Mouse (Mus musculus): ENCODE measurements at regions not wholly inside any gene's neighbourhood (a gene's known extent, or its start where the extent isn't known, plus 50 kb on each side); places are given as distances from the start of the nearest gene placed in this dataset.

- DNase-seq (ENCODE audit: low spot score in 2 of 2): no peak
Observed at GRCm38 (mm10) chr2:70914372-70914771, 88.8 kb upstream of the Tlk1 start.

DNA sequence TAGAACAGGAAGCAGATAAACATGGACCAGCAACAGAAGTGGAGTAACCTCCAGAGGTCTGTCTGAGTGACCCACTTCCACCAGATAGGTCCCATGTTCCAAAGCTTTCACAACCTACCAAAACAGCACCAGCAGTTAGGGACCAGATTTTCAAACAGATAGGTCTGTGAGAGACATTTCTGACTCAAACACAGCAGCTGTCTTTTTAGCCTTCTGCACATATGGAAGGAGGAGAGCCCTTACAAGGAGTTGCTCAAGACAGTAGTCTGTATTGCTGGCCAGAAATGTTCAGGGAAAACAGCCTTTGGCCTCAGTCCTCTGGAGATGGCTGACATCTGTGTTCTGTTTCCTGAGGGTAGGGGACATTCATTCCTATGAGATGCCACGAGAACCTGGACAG lies 83.9 kb upstream of the Tlk1 start:
- no peak for DNase-seq (ENCODE audit: low spot score in 2 of 2)

- no peak for DNase-seq (ENCODE audit: low spot score in 2 of 2)
Observed at GRCm38 (mm10) chr2:70908579-70908978, 83.1 kb upstream of the Tlk1 start.

DNA sequence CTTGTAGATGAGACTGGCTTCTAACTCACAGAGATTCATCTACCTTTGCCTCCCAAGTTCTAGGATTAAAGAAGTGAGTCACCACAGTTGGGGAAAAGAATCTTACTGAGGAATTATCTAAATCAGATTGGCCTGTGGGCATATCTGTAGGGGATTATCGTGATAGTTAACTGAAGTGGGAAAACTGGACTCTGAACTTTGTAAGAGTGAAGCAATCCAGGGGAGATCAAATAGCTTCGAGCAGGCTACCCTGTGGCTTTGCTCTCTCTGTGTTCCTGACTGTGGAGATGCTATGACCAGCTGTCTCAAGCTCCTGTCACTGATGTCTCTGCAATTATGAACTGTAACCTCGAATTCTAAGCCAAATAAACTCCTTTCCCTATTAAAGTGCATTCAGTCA lies 80.7 kb upstream of the Tlk1 start:
- no peak for DNase-seq (ENCODE audit: low spot score in 2 of 2)

DNA sequence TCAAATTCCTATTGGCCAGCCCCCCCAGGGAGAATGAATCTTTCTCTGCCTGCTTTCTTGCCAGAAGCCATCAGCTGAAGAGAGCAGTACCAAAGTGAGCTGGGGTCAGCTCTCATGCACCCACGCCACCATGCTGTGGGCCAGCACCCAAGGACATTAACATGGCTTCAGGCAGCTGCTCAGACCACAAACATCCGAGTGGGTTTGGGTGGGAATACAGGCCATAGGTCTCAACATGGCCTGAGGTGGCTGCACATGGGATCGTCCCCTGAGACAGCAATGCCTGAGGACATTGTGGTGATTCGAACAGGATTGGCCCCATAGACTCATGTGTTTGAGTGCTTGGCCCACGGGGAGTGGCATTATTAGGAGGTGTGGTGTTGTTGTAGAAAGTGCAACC lies 78.9 kb upstream of the Tlk1 start:
- DNase-seq (ENCODE audit: low spot score in 2 of 2): no peak

DNA sequence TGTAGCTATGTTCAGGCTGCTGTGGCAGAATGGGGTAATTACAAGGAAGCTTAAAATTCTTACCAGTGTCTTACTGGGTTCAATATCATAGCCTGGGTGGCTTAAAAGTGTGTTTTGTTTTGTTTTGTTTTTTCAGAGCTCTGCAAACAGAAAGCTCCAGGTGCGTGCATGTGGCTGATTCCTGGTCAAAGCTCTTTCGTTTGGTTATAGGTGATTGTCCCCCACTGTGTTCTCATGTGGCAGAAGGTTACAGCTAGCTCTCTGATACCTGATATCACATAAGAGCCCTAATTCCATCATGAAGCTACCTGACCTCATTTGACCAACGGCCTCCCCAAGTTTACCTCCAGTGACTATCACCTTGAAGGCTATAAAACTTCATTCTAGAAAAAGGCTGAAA lies 76.7 kb upstream of the Tlk1 start:
- no peak for DNase-seq (ENCODE audit: low spot score in 2 of 2)

DNA sequence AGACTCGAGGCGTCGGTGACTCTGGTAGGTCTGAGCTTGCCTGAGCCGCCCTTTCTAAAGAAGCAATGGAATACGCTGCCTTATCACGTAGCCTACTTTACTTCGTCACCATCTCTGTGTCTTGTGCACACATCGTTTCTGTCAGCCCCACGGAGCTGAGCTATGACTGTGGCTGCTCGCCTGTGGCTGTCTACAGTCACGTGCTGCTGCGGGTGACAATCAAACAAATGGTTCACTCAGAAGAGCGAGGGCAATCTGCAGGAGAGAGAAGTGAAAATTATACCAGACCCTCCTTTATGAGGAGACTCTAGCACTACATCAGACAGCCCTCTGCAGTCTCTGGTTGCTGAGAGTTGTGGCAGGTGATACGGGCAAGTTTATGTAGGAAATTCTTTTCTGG lies 76.0 kb upstream of the Tlk1 start:
- DNase-seq (ENCODE audit: low spot score in 2 of 2): peak; percentile 23 to 31

DNA sequence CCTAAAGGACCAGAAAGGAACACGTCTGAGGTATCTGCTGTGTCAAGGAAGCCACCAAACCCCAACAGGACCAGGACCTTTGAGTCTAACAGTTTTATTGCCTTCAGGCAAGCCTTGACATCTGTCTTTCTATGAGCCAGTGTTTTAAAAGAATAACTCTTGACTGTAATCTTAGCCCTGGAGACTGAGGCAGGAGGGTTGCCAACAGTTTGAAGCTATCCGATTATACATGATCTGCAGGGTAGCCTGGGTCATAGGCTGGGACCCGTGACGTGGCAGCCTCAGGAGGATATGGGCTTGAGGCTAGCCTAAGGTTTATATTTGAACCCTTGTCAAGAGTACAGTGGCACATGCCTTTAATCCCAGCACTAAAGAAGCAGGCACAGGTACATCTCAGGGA lies 73.5 kb upstream of the Tlk1 start:
- no peak for DNase-seq (ENCODE audit: low spot score in 2 of 2)

DNA sequence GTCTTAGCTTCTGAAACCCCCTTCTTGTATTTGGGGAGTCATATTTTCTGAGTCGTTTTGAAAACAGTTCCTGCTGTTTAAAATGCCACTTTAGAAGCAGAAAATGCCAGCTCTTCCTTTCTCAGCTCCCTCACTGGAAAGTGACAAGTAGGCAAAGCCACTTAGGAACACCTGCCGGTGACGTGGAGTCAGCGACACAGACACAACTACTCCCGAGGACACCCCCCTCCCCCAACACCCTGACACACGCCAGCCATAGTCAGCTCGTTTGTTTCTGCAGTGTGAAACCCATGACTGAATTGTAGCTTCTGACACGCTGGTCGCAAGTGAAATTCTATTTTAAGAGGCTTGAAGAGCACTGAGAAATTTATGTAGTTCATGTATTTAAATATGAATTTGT lies 72.9 kb upstream of the Tlk1 start:
- peak in 1 of 2 experiments; percentile 55 for DNase-seq (ENCODE audit: low spot score in 2 of 2)

GRCm38 (mm10) chr2:70897373-70897772 lies 71.8 kb upstream of the Tlk1 start:
- DNase-seq (ENCODE audit: low spot score in 2 of 2): no peak

GRCm38 (mm10) chr2:70889522-70890100 lies 64.1 kb upstream of the Tlk1 start:
- DNase-seq (ENCODE audit: low spot score in 2 of 2): no peak

DNA sequence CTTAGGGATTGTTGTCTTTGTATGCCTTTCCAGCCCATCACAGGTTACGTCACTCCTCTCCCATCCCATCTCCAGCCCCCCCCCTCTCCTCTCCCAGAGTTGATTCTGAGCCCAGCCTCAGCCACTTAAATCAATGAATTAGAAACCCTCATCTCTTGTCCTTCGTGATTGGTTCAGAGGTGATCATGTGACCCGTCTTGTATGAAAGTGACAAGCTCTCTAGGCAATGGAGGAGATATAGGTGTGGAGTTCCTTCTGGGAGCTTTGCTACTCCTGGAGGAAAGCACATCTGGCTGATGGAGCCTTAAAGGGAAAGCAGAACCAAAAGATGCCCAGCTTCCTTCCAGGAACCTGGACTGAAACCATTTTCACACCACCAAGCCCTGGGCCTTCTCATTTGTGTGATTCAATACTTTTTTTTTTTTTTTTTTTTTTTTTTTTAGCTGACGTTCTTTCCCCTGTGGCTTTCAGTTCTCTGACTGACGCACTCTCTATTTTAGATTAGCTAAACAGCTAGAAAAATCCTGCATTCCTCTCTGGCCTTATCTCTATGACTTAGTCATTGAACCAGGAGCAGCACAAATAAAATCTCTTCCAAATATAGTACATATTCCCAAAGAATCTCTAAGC lies 63.4 kb upstream of the Tlk1 start:
- DNase-seq (ENCODE audit: low spot score in 2 of 2): no peak

DNA sequence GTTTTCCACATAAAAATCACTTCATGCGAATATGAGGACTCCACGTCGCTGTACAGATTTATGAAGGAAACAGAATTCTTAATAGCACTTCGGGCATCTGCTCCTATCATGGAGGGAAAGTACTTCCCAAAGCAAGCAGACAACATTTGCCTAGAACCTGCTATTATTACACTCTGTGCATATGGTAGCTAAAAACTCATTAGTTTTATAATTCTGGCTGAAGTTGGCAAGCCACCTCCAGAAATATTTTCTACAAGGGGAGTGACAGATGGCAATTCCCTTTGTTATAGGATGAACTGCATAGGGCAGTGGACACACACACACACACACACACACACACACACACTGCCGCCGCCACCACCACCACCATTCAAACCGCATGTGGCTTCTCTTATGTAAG lies 61.3 kb upstream of the Tlk1 start:
- no peak for DNase-seq (ENCODE audit: low spot score in 2 of 2)

GRCm38 (mm10) chr2:70885674-70886073 lies 60.1 kb upstream of the Tlk1 start:
- no peak for DNase-seq (ENCODE audit: low spot score in 2 of 2)

DNA sequence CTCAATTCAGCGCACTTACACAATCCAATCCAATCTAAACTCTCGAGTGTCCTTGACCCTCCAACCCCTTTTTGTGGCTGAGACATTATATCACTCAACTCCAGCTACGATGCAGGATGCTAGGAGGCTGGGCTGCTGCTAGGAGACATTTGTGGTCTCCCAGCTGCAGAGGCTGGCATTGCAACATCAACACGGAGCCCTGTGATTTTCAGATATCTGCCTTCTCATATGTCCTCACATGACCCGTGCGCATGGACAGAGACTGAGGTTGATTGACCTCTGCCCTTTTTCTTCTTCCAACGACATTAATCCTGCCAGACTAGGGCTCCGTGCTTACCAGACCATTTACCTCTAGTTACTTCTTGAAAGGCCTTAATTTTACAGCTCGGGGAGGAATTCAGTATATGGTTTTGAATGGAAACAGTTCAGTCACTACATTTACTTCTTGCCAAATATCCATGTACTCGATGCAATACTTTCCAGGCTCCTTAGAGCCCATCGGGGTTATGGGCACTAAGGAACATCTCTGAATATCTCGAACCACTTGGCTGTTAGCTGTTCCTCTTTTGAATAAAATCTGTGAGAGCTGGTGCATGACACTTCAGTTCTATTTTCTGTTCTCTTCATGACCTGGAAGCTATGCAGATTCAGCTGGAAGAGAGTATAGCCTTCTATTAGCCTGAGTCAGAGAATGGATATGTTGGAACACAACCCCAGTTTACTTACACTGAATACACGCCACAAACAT lies 52.0 kb upstream of the Tlk1 start:
- no peak for DNase-seq (ENCODE audit: low spot score in 2 of 2)

DNA sequence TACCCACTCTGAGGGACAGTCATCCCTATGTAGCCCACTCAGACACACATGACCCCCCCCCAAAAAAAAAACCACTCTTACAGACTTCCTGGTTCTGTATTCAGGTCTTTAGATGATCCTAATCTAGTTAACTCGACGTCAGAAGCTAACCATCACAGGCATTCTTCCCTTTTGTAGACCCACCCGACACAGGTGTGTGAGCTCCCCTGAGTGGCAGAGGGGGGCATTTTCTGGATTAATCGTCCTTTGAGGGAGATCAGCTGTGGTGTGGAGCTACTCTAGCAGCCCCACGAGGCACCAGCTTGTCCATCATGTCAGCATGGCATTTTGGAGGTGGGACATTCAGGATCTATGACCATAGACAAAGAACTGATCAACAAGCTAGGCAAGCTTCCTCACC lies 50.7 kb upstream of the Tlk1 start:
- no peak for DNase-seq (ENCODE audit: low spot score in 2 of 2)
